Mouse (Mus musculus): Measurements from ENCODE around the gene Ms4a14.

DNA sequence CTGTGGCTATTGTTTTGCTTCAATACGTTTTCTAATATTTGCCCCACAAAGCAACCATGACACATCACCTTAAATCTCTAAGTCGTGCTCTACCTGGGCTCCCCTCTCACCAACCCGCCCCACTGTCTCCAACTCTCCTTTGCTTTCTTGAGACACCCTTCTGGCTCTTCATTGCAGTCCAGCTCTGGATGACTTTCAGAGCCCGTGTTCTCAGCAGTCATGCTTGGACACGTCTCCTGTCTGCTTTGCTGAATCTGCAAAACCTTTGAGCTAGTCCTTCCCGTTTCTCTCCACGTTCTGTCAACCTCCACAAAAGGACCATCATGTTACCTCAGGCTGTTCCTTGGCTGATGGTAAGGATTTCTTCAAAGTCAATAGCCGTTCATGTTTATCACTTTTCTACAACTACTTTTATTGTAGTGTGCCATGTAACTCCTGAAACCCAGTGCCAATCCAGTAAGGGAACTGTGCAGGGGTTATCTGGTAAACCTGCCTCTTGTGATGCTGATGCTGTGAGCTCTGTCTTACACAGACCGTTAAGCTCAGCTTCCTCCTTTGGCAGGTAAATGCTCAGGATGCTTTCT, 49.6 kb downstream of the Ms4a14 start:
- TF ChIP-seq CTCF (IDR thresholded peaks at IDR 0.05; ENCODE audit: borderline replicate concordance, extremely low read depth, insufficient read depth, insufficient read length) (no peak), POLR2A (IDR thresholded peaks at IDR 0.05; ENCODE audit: borderline replicate concordance, extremely low read depth, insufficient read depth, insufficient read length, poor library complexity, severe bottlenecking) (no peak)

Data from brain, embryonic 14.5 days (tissue).